Mouse (Mus musculus): ENCODE results near the gene Jakmip3. TPM values are rescaled to one million over a fixed set of nuclear protein-coding genes. Genes with fewer than 3 reads are reported as not detected.

Jakmip3 gene
- total RNA-seq, 1 experiment, result 0.09 TPM

DNA sequence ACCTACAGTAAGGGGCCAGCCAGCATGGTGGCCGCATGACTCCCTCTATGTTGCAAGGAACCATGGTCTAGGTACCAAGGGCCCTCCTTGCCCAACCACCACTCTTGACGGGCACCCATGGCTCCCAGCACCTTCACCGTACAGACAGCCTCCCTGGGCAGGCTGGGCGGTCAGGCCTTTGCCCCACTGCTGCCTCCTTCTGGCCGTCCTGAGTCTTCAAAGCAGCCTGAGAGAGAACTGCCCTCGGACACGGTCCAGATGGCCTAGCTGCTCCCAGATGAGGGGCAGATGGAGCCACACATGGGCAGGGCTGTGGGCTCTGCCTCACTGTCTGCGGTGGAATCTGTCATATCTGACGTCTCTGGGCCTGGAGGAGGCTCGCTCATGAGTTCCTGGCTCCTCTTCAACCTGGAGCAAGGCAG is 163.4 kb downstream of the Jakmip3 start:
- no peak overlapping the region for H3K27ac ChIP-seq (ENCODE audit: insufficient read depth, low read depth, low read length, poor library complexity, severe bottlenecking)
- DNase-seq (ENCODE audit: low read depth, low spot score), result no peak

DNA sequence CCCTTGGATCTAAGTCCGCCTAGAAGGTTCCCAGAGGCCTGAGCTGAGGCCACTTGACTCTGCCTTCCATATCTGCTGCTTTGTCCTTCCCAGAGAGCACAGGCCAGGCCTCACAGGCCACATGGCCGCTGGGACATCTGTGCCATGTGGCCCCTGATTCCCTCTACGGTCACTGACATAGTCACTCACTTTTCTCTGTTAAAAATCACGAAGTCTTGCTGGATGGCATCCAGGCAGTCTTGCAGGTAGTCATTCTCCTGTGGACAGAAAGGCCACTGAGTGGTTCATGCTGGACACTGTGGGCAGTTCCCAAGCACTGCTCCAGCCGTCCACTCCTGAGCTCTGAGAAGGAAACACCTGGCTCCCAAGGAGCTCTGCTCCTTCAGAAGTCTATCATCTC is 164.5 kb downstream of the Jakmip3 start:
- Histone ChIP-seq H3K4me1 (ENCODE audit: control insufficient read depth in 2 of 2, insufficient read depth in 2 of 2, low read length in 2 of 2, poor library complexity in 1 of 2) (no peaks in the 10 kb centered on the region), H3K4me3 (ENCODE audit: insufficient read depth in 1 of 2, low read depth in 1 of 2, low read length in 2 of 2, poor library complexity in 1 of 2, severe bottlenecking in 1 of 2) (no peak overlapping the region), H3K27ac (ENCODE audit: insufficient read depth, low read depth, low read length, poor library complexity, severe bottlenecking) (no peak overlapping the region), H3K9ac (ENCODE audit: insufficient read depth, low read depth, low read length, poor library complexity, severe bottlenecking) (no peak overlapping the region), H3K36me3 (ENCODE audit: control insufficient read depth, insufficient read depth, low read length, poor library complexity, severe bottlenecking) (no peaks in the 10 kb centered on the region), H3K9me3 (ENCODE audit: control insufficient read depth, insufficient read depth, low read depth, low read length) (no peaks in the 10 kb centered on the region)
- in situ Hi-C loops (cut with MboI; ENCODE audit: low sequenced_read_pairs in 2 of 2, unreplicated experiment in 2 of 2), result no loop called here
- no peak for TF ChIP-seq ZC3H11A (IDR thresholded peaks at IDR 0.05; ENCODE audit: borderline replicate concordance, low read depth, low read length)
- no peak for TF ChIP-seq HCFC1 (IDR thresholded peaks at IDR 0.05; ENCODE audit: borderline replicate concordance, insufficient read depth, low read length)
- TF ChIP-seq CHD2 (IDR thresholded peaks at IDR 0.05; ENCODE audit: low read depth, low read length), result no peak
- no peak for TF ChIP-seq ZNF384 (IDR thresholded peaks at IDR 0.05; ENCODE audit: low read depth, low read length)
- TF ChIP-seq MAFK (IDR thresholded peaks at IDR 0.05; ENCODE audit: insufficient read depth, low read depth, low read length), result no peak
- DNase-seq (ENCODE audit: low read depth, low spot score), result no peak

More for the DNA sequence above, 163.4 kb downstream of the Jakmip3 start:
- no peaks in the 10 kb centered on the region for H3K9me3 ChIP-seq (ENCODE audit: control insufficient read depth, insufficient read depth, low read depth, low read length)
- no peaks in the 10 kb centered on the region for H3K4me1 ChIP-seq (ENCODE audit: control insufficient read depth in 2 of 2, insufficient read depth in 2 of 2, low read length in 2 of 2, poor library complexity in 1 of 2)
- no peak for TF ChIP-seq MAFK (IDR thresholded peaks at IDR 0.05; ENCODE audit: insufficient read depth, low read depth, low read length)
- no peak for TF ChIP-seq CHD2 (IDR thresholded peaks at IDR 0.05; ENCODE audit: low read depth, low read length)
- no peak for TF ChIP-seq ZNF384 (IDR thresholded peaks at IDR 0.05; ENCODE audit: low read depth, low read length)
- no peak for TF ChIP-seq ZC3H11A (IDR thresholded peaks at IDR 0.05; ENCODE audit: borderline replicate concordance, low read depth, low read length)
- no peak for TF ChIP-seq HCFC1 (IDR thresholded peaks at IDR 0.05; ENCODE audit: borderline replicate concordance, insufficient read depth, low read length)
- H3K9ac ChIP-seq (ENCODE audit: insufficient read depth, low read depth, low read length, poor library complexity, severe bottlenecking), result no peak overlapping the region
- H3K4me3 ChIP-seq (ENCODE audit: insufficient read depth in 1 of 2, low read depth in 1 of 2, low read length in 2 of 2, poor library complexity in 1 of 2, severe bottlenecking in 1 of 2), result no peak overlapping the region
- H3K36me3 ChIP-seq (ENCODE audit: control insufficient read depth, insufficient read depth, low read length, poor library complexity, severe bottlenecking), result no peaks in the 10 kb centered on the region
- in situ Hi-C loops (cut with MboI; ENCODE audit: low sequenced_read_pairs in 2 of 2, unreplicated experiment in 2 of 2), result no loop called here

- Histone ChIP-seq H3K36me3 (ENCODE audit: control insufficient read depth, insufficient read depth, low read length, poor library complexity, severe bottlenecking) (no peaks in the 10 kb centered on the region), H3K4me1 (ENCODE audit: control insufficient read depth in 2 of 2, insufficient read depth in 2 of 2, low read length in 2 of 2, poor library complexity in 1 of 2) (no peaks in the 10 kb centered on the region), H3K27ac (ENCODE audit: insufficient read depth, low read depth, low read length, poor library complexity, severe bottlenecking) (no peak overlapping the region), H3K9me3 (ENCODE audit: control insufficient read depth, insufficient read depth, low read depth, low read length) (no peaks in the 10 kb centered on the region), H3K4me3 (ENCODE audit: insufficient read depth in 1 of 2, low read depth in 1 of 2, low read length in 2 of 2, poor library complexity in 1 of 2, severe bottlenecking in 1 of 2) (no peak overlapping the region), H3K9ac (ENCODE audit: insufficient read depth, low read depth, low read length, poor library complexity, severe bottlenecking) (no peak overlapping the region)
- TF ChIP-seq MAFK (IDR thresholded peaks at IDR 0.05; ENCODE audit: insufficient read depth, low read depth, low read length), result no peak
- no peak for TF ChIP-seq ZC3H11A (IDR thresholded peaks at IDR 0.05; ENCODE audit: borderline replicate concordance, low read depth, low read length)
- TF ChIP-seq ZNF384 (IDR thresholded peaks at IDR 0.05; ENCODE audit: low read depth, low read length), result no peak
- TF ChIP-seq HCFC1 (IDR thresholded peaks at IDR 0.05; ENCODE audit: borderline replicate concordance, insufficient read depth, low read length), result no peak
- no peak for TF ChIP-seq CHD2 (IDR thresholded peaks at IDR 0.05; ENCODE audit: low read depth, low read length)
- in situ Hi-C loops (cut with MboI; ENCODE audit: low sequenced_read_pairs in 2 of 2, unreplicated experiment in 2 of 2), result no loop called here
- DNase-seq (ENCODE audit: low read depth, low spot score), result no peak
These were observed 165.2 kb downstream of the Jakmip3 start for GRCm38 (mm10) chr7:139105705-139106104.

GRCm38 (mm10) chr7:139107908-139108650 is 167.5 kb downstream of the Jakmip3 start:
- H3K4me3 ChIP-seq (ENCODE audit: insufficient read depth in 1 of 2, low read depth in 1 of 2, low read length in 2 of 2, poor library complexity in 1 of 2, severe bottlenecking in 1 of 2), result no peak overlapping the region
- H3K27ac ChIP-seq (ENCODE audit: insufficient read depth, low read depth, low read length, poor library complexity, severe bottlenecking), result no peak overlapping the region
- H3K4me1 ChIP-seq (ENCODE audit: control insufficient read depth in 2 of 2, insufficient read depth in 2 of 2, low read length in 2 of 2, poor library complexity in 1 of 2), result no peaks in the 10 kb centered on the region
- TF ChIP-seq ZNF384 (IDR thresholded peaks at IDR 0.05; ENCODE audit: low read depth, low read length) (no peak), ZC3H11A (IDR thresholded peaks at IDR 0.05; ENCODE audit: borderline replicate concordance, low read depth, low read length) (no peak), CHD2 (IDR thresholded peaks at IDR 0.05; ENCODE audit: low read depth, low read length) (no peak), MAFK (IDR thresholded peaks at IDR 0.05; ENCODE audit: insufficient read depth, low read depth, low read length) (no peak), HCFC1 (IDR thresholded peaks at IDR 0.05; ENCODE audit: borderline replicate concordance, insufficient read depth, low read length) (no peak)
- no peak overlapping the region for H3K9ac ChIP-seq (ENCODE audit: insufficient read depth, low read depth, low read length, poor library complexity, severe bottlenecking)
- in situ Hi-C loops (cut with MboI; ENCODE audit: low sequenced_read_pairs in 2 of 2, unreplicated experiment in 2 of 2), result no loop called here
- H3K9me3 ChIP-seq (ENCODE audit: control insufficient read depth, insufficient read depth, low read depth, low read length), result no peaks in the 10 kb centered on the region
- DNase-seq (ENCODE audit: low read depth, low spot score), result no peak
- no peaks in the 10 kb centered on the region for H3K36me3 ChIP-seq (ENCODE audit: control insufficient read depth, insufficient read depth, low read length, poor library complexity, severe bottlenecking)
